Mouse (Mus musculus): ENCODE data around the gene Lrrc20. TPM values are rescaled to one million over a fixed set of nuclear protein-coding genes. Genes with fewer than 3 reads are reported as not detected.

The Lrrc20 gene
- total and polyA plus RNA-seq, 3 experiments, result 4.2 to 11.1 (median 7.7) TPM

DNA sequence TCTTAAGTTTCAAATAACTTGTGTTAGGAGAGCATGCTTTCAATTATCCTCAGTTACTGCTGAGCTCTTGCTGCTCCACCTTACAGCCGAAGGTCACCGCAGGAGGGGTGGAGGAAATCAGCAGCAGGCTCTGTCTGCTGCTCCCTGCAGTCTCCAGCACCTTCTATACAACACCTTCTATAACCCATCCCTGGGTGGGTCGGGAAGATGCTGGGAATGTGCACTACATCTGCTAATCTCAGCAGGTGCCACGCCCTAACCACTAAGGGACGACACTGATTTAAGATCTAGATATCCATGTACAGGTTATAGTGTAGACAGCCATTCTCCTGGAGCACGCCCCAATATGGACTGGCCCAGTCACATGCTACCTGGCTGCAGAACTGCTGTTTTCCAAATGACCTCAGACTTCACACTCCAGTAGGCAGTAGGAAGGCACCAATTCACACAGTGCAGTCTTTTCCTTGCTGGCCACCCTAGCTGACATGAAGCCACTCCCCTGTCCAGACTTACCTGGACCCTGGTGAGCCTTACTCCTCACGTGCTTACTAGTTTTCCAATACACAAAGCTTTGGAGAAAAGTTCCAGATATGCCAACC is 35.3 kb upstream of the Lrrc20 start:
- no peak overlapping the region for H3K4me3 ChIP-seq (ENCODE audit: low read depth, low read length)
- ATAC-seq (ENCODE audit: extremely low read depth, insufficient number of reproducible peaks, low FRiP score, poor library complexity, severe bottlenecking) (no peak), DNase-seq (ENCODE audit: low spot score) (no peak)
- no peaks in the 10 kb centered on the region for H3K9me3 ChIP-seq (replicated peaks)
- peaks cover 20% of the 10 kb centered on the region for H3K4me1 ChIP-seq (ENCODE audit: insufficient read depth, low read depth, low read length)
- H3K27me3 ChIP-seq (ENCODE audit: insufficient read depth, low read length), result no peaks in the 10 kb centered on the region
- TF ChIP-seq POLR2AphosphoS5 (IDR thresholded peaks at IDR 0.05; ENCODE audit: insufficient replicate concordance, low read depth, low read length), result no peak
- no peak for TF ChIP-seq TAL1 (conservative IDR thresholded peaks at IDR 0.05; ENCODE audit: low read depth, low read length)
- TF ChIP-seq GATA2 (IDR thresholded peaks at IDR 0.05; ENCODE audit: borderline replicate concordance, low read depth, low read length), result no peak
- TF ChIP-seq CTCF (IDR thresholded peaks at IDR 0.05; ENCODE audit: low read depth, low read length), result no peak
- TF ChIP-seq GATA1 (IDR thresholded peaks at IDR 0.05; ENCODE audit: borderline replicate concordance, low read length), result no peak
- peaks cover 66% of the 10 kb centered on the region for H3K36me3 ChIP-seq (replicated peaks)

DNA sequence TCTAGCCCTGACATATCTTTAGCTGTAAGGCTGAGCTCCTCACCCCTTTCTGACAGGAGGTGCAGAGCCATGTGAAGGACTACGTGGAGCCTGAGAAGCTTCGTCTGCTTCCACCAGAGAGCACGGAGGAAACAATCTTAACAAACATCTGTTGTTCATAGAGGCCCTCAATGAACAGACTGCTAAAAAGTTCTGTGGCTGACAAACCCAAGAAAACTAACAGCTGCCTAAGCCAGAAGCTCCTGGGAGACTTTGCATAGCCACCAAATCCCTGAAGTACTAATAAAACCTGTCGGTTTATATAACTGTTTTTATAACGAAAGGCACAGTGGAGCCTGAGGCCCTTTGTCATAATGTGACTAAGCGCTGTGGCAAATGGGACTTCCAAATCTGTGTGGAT is 32.1 kb upstream of the Lrrc20 start:
- Histone ChIP-seq H3K27me3 (ENCODE audit: insufficient read depth, low read length) (no peaks in the 10 kb centered on the region), H3K4me1 (ENCODE audit: insufficient read depth, low read depth, low read length) (peaks cover 47% of the 10 kb centered on the region), H3K4me3 (ENCODE audit: low read depth, low read length) (no peak overlapping the region), H3K9me3 (replicated peaks) (no peaks in the 10 kb centered on the region), H3K36me3 (replicated peaks) (peaks cover 80% of the 10 kb centered on the region)
- TF ChIP-seq POLR2AphosphoS5 (IDR thresholded peaks at IDR 0.05; ENCODE audit: insufficient replicate concordance, low read depth, low read length) (no peak), GATA2 (IDR thresholded peaks at IDR 0.05; ENCODE audit: borderline replicate concordance, low read depth, low read length) (no peak), GATA1 (IDR thresholded peaks at IDR 0.05; ENCODE audit: borderline replicate concordance, low read length) (no peak), CTCF (IDR thresholded peaks at IDR 0.05; ENCODE audit: low read depth, low read length) (no peak), TAL1 (conservative IDR thresholded peaks at IDR 0.05; ENCODE audit: low read depth, low read length) (no peak)
- ATAC-seq (ENCODE audit: extremely low read depth, insufficient number of reproducible peaks, low FRiP score, poor library complexity, severe bottlenecking), result peak; percentile 45
- DNase-seq (ENCODE audit: low spot score), result no peak

DNA sequence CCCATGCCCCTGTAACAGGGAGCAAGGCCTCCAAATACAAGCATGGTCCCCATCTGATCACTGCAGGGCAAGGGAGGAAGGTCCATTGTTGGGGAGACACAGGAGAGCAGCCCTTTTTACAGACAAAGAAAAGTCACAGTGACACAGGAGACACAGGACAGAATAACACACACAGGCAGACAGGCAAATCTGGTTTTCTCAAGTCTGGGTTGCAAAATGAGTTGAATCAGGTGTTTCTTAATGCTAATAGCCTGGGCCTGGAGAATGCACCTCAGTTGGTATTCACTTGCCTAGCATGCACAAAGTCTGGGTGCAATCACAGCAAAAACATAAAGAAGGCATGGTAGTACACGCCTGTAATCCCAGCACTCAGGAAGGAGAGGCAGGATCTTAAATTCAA is 31.7 kb upstream of the Lrrc20 start:
- Histone ChIP-seq H3K4me3 (ENCODE audit: low read depth, low read length) (no peak overlapping the region), H3K36me3 (replicated peaks) (peaks cover 79% of the 10 kb centered on the region), H3K9me3 (replicated peaks) (no peaks in the 10 kb centered on the region), H3K27me3 (ENCODE audit: insufficient read depth, low read length) (no peaks in the 10 kb centered on the region), H3K4me1 (ENCODE audit: insufficient read depth, low read depth, low read length) (peaks cover 50% of the 10 kb centered on the region)
- ATAC-seq (ENCODE audit: extremely low read depth, insufficient number of reproducible peaks, low FRiP score, poor library complexity, severe bottlenecking) (no peak), DNase-seq (ENCODE audit: low spot score) (no peak)
- TF ChIP-seq GATA1 (IDR thresholded peaks at IDR 0.05; ENCODE audit: borderline replicate concordance, low read length), result no peak
- no peak for TF ChIP-seq CTCF (IDR thresholded peaks at IDR 0.05; ENCODE audit: low read depth, low read length)
- TF ChIP-seq POLR2AphosphoS5 (IDR thresholded peaks at IDR 0.05; ENCODE audit: insufficient replicate concordance, low read depth, low read length), result no peak
- TF ChIP-seq GATA2 (IDR thresholded peaks at IDR 0.05; ENCODE audit: borderline replicate concordance, low read depth, low read length), result no peak
- no peak for TF ChIP-seq TAL1 (conservative IDR thresholded peaks at IDR 0.05; ENCODE audit: low read depth, low read length)

DNA sequence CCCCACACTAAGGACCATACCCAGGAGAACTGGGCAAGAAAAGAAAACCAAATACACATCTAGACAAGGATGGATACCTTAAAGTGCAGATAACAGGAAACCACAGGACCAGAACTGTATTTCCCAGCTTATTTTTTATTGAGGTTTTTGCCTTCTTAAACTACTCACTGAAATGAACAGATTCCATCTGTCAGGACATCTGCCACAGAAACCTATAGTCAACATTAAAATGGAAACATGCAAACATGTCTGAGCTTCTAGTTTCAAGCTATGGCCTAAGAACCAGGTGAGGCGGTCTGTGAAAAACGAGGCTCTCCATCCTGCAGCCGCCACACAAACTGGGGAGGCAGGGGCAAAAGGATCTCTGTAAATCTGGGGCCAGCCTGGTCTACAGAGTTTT is 30.6 kb upstream of the Lrrc20 start:
- Histone ChIP-seq H3K27me3 (ENCODE audit: insufficient read depth, low read length) (no peaks in the 10 kb centered on the region), H3K9me3 (replicated peaks) (no peaks in the 10 kb centered on the region), H3K4me1 (ENCODE audit: insufficient read depth, low read depth, low read length) (peaks cover 59% of the 10 kb centered on the region), H3K4me3 (ENCODE audit: low read depth, low read length) (no peak overlapping the region), H3K36me3 (replicated peaks) (peaks cover 81% of the 10 kb centered on the region)
- TF ChIP-seq POLR2AphosphoS5 (IDR thresholded peaks at IDR 0.05; ENCODE audit: insufficient replicate concordance, low read depth, low read length), result no peak
- no peak for TF ChIP-seq CTCF (IDR thresholded peaks at IDR 0.05; ENCODE audit: low read depth, low read length)
- TF ChIP-seq GATA1 (IDR thresholded peaks at IDR 0.05; ENCODE audit: borderline replicate concordance, low read length), result no peak
- TF ChIP-seq GATA2 (IDR thresholded peaks at IDR 0.05; ENCODE audit: borderline replicate concordance, low read depth, low read length), result no peak
- no peak for TF ChIP-seq TAL1 (conservative IDR thresholded peaks at IDR 0.05; ENCODE audit: low read depth, low read length)
- DNase-seq (ENCODE audit: low spot score) (no peak), ATAC-seq (ENCODE audit: extremely low read depth, insufficient number of reproducible peaks, low FRiP score, poor library complexity, severe bottlenecking) (no peak)

DNA sequence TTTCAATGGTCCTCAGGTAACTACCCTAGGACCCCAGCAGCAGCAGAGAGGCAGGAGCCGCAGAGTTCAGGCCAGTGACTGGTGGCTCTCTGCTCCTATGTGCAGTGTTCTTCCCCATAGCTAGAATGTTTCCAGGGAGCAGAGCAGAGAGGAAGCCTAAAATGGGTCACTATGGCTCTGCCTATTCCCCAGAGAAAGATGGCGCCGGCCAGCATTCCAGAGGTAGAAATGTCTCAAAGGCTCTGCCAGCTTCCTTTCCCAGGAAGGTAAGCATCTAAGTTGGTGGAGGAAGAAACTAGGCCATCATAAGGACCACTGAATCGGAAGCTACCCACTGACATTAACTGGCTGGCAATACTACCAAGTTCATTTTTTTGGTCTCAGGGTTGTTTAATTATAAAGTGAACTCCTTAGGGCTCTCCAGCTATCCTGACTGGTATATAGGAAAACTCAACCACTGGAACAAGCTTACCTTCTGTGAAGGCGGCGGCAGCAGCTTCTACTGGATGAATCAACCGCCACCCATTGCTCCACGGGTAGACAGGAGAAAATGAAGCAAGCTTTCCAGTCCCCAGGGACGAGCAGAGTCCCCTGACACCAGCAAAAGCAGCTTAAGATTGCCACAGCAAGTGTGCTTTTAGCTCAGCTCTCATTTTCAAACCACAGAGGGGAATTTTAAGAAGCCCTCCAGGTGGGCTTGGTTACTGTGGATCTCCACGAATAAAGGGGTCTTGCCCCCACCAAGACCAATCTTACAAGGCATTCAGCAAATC is 27.8 kb upstream of the Lrrc20 start:
- TF ChIP-seq POLR2AphosphoS5 (IDR thresholded peaks at IDR 0.05; ENCODE audit: insufficient replicate concordance, low read depth, low read length) (no peak), GATA2 (IDR thresholded peaks at IDR 0.05; ENCODE audit: borderline replicate concordance, low read depth, low read length) (no peak), GATA1 (IDR thresholded peaks at IDR 0.05; ENCODE audit: borderline replicate concordance, low read length) (no peak), TAL1 (conservative IDR thresholded peaks at IDR 0.05; ENCODE audit: low read depth, low read length) (no peak), CTCF (IDR thresholded peaks at IDR 0.05; ENCODE audit: low read depth, low read length) (no peak)
- ATAC-seq (ENCODE audit: extremely low read depth, insufficient number of reproducible peaks, low FRiP score, poor library complexity, severe bottlenecking) (no peak), DNase-seq (ENCODE audit: low spot score) (no peak)
- peaks cover 65% of the 10 kb centered on the region for H3K4me1 ChIP-seq (ENCODE audit: insufficient read depth, low read depth, low read length)
- H3K36me3 ChIP-seq (replicated peaks), result peaks cover 68% of the 10 kb centered on the region
- H3K4me3 ChIP-seq (ENCODE audit: low read depth, low read length), result no peak overlapping the region
- H3K27me3 ChIP-seq (ENCODE audit: insufficient read depth, low read length), result no peaks in the 10 kb centered on the region
- no peaks in the 10 kb centered on the region for H3K9me3 ChIP-seq (replicated peaks)

DNA sequence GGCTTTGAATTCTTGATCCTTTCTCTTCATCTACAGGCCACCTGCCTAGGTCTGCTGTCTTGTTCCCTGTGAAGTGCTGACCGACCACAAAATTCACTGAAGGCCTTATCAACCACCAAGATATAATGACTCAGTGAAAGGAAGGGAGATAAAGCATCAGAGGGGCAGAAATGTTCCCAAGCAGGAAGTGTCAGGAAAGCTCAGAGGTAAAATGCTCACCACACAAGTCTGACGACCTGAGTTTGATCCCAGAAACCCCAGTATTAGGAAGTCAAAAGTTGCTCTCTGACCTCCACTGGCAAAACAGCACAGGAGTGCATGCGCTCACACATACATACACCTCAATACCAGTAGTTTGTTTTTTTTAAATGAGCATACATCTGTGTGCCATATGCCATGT is 26.8 kb upstream of the Lrrc20 start:
- H3K36me3 ChIP-seq (replicated peaks), result peaks cover 57% of the 10 kb centered on the region
- H3K9me3 ChIP-seq (replicated peaks), result no peaks in the 10 kb centered on the region
- ATAC-seq (ENCODE audit: extremely low read depth, insufficient number of reproducible peaks, low FRiP score, poor library complexity, severe bottlenecking), result peak; percentile 23
- no peak overlapping the region; the same call in 1 of the 2 replicates for H3K4me3 ChIP-seq (ENCODE audit: low read depth, low read length)
- DNase-seq (ENCODE audit: low spot score), result no peak
- TF ChIP-seq GATA2 (IDR thresholded peaks at IDR 0.05; ENCODE audit: borderline replicate concordance, low read depth, low read length) (no peak), POLR2AphosphoS5 (IDR thresholded peaks at IDR 0.05; ENCODE audit: insufficient replicate concordance, low read depth, low read length) (no peak), CTCF (IDR thresholded peaks at IDR 0.05; ENCODE audit: low read depth, low read length) (no peak), TAL1 (conservative IDR thresholded peaks at IDR 0.05; ENCODE audit: low read depth, low read length) (no peak), GATA1 (IDR thresholded peaks at IDR 0.05; ENCODE audit: borderline replicate concordance, low read length) (no peak)
- no peaks in the 10 kb centered on the region for H3K27me3 ChIP-seq (ENCODE audit: insufficient read depth, low read length)
- peaks cover 57% of the 10 kb centered on the region for H3K4me1 ChIP-seq (ENCODE audit: insufficient read depth, low read depth, low read length)
